12 mouse cellular contexts compared by ENCODE assay signal in genomic region chr1:126341806-126342205, GRCm38 (mm10).
A peak's percentile ranks its signal among the peaks of the same experiment; 100 is the strongest.
DNase-seq lines count a peak whose midpoint lies in the region; ATAC-seq and TF ChIP-seq lines count a peak whose summit lies in the region.
"Had no signal": no experiment of that assay in that cellular context is flagged by ENCODE, and none has a peak within 500 bp of the region (broad histone marks: within the 10 kb centered on the region; RNA-seq: fewer than 3 reads in every experiment).

No protein-coding gene starts in this region.

- no peaks in the 10 kb centered on the region for H3K4me1 ChIP-seq in hindbrain, postnatal 0 days (ENCODE audit: insufficient read depth, low read length)
- H3K4me1 ChIP-seq in hindbrain, embryonic 10.5 days (replicated peaks): no peaks in the 10 kb centered on the region
- H3K4me1 ChIP-seq in forebrain, postnatal 0 days (ENCODE audit: insufficient read depth): no peaks in the 10 kb centered on the region
- no peaks in the 10 kb centered on the region for H3K4me1 ChIP-seq in lung, postnatal 0 days (ENCODE audit: insufficient read depth, low read depth, low read length)

- no peaks in the 10 kb centered on the region for H3K36me3 ChIP-seq in hindbrain, postnatal 0 days (ENCODE audit: insufficient read depth, low read length)
- H3K36me3 ChIP-seq in hindbrain, embryonic 10.5 days: no peaks in the 10 kb centered on the region
- H3K36me3 ChIP-seq in forebrain, postnatal 0 days (ENCODE audit: insufficient read depth): no peaks in the 10 kb centered on the region
- no peaks in the 10 kb centered on the region for H3K36me3 ChIP-seq in lung, postnatal 0 days (ENCODE audit: insufficient read depth, low read length)

- no peak overlapping the region for H3K4me3 ChIP-seq in hindbrain, postnatal 0 days (ENCODE audit: low read length)
- H3K4me3 ChIP-seq in hindbrain, embryonic 10.5 days: no peak overlapping the region
- no peak overlapping the region for H3K4me3 ChIP-seq in forebrain, postnatal 0 days (ENCODE audit: low read depth, low read length)
- no peak overlapping the region for H3K4me3 ChIP-seq in lung, postnatal 0 days (ENCODE audit: low read depth, low read length)
- H3K4me3 ChIP-seq: erythroblast, embryonic 14.5 days had no signal

- no peaks in the 10 kb centered on the region for H3K27me3 ChIP-seq in hindbrain, postnatal 0 days (ENCODE audit: insufficient read depth, low read length)
- no peaks in the 10 kb centered on the region for H3K27me3 ChIP-seq in hindbrain, embryonic 10.5 days (ENCODE audit: insufficient read depth, poor library complexity, severe bottlenecking)
- no peaks in the 10 kb centered on the region for H3K27me3 ChIP-seq in forebrain, postnatal 0 days (ENCODE audit: insufficient read depth, low read length)
- no peaks in the 10 kb centered on the region for H3K27me3 ChIP-seq in lung, postnatal 0 days (replicated peaks; ENCODE audit: insufficient read depth, low read length)

- TF ChIP-seq EP300 in lung, postnatal 0 days (IDR thresholded peaks at IDR 0.05): no peak

- no peak overlapping the region for H3K4me2 ChIP-seq in hindbrain, postnatal 0 days (ENCODE audit: low read depth, low read length)
- H3K4me2 ChIP-seq in forebrain, postnatal 0 days (ENCODE audit: low read depth): no peak overlapping the region
- H3K4me2 ChIP-seq in lung, postnatal 0 days (replicated peaks; ENCODE audit: low read depth, low read length): no peak overlapping the region
- H3K4me2 ChIP-seq: lung, embryonic 14.5 days had no signal

- no peak for ATAC-seq in hindbrain, postnatal 0 days
- peak; percentile 85 for ATAC-seq in forebrain, postnatal 0 days
- ATAC-seq in lung, postnatal 0 days: peak; percentile 78

- peak; percentile 25 to 45 for DNase-seq in cerebellum, postnatal 25 days
- DNase-seq in cerebellum, adult 8-10 months: no peak
- DNase-seq in hindbrain, postnatal 0 days (ENCODE audit: low spot score): peak; percentile 49
- no peak for DNase-seq in hindbrain, embryonic 10.5 days (ENCODE audit: low spot score)
- DNase-seq in forebrain, postnatal 0 days: peak; percentile 54
- peak; percentile 54 for DNase-seq in lung, postnatal 0 days (ENCODE audit: low spot score)
- DNase-seq in testis, postnatal 14 days (ENCODE audit: low spot score): no peak
- DNase-seq in embryo, embryonic 11 days: no peak
- DNase-seq: B cell, adult 2 months; kidney, adult 18-20 months; lung, embryonic 14.5 days had no signal

- no peak overlapping the region for H3K27ac ChIP-seq in hindbrain, postnatal 0 days
- no peak overlapping the region for H3K27ac ChIP-seq in hindbrain, embryonic 10.5 days
- no peak overlapping the region for H3K27ac ChIP-seq in forebrain, postnatal 0 days (ENCODE audit: low read depth, low read length)
- H3K27ac ChIP-seq in lung, postnatal 0 days (ENCODE audit: low read length): no peak overlapping the region

- WGBS in hindbrain, postnatal 0 days: 49% methylated on average over 2 of the region's 2 CpGs
- WGBS in hindbrain, embryonic 10.5 days: 89% methylated on average over 2 of the region's 2 CpGs
- 48% methylated on average over 2 of the region's 2 CpGs for WGBS in forebrain, postnatal 0 days
- WGBS in lung, postnatal 0 days: 75% methylated on average over 2 of the region's 2 CpGs

- no peak overlapping the region for H3K9ac ChIP-seq in hindbrain, postnatal 0 days (replicated peaks; ENCODE audit: low read length)
- H3K9ac ChIP-seq in forebrain, postnatal 0 days: no peak overlapping the region
- H3K9ac ChIP-seq in lung, postnatal 0 days (replicated peaks; ENCODE audit: low read depth): no peak overlapping the region
- H3K9ac ChIP-seq: lung, embryonic 14.5 days had no signal

- no peaks in the 10 kb centered on the region for H3K9me3 ChIP-seq in hindbrain, postnatal 0 days (ENCODE audit: low read length)
- no peaks in the 10 kb centered on the region for H3K9me3 ChIP-seq in hindbrain, embryonic 10.5 days
- H3K9me3 ChIP-seq in forebrain, postnatal 0 days (ENCODE audit: low read length): no peaks in the 10 kb centered on the region
- H3K9me3 ChIP-seq in lung, postnatal 0 days (ENCODE audit: low read length): no peaks in the 10 kb centered on the region

- no peak for TF ChIP-seq CTCF in hindbrain, postnatal 0 days (IDR thresholded peaks at IDR 0.05; ENCODE audit: low read depth)
- TF ChIP-seq CTCF in forebrain, postnatal 0 days (IDR thresholded peaks at IDR 0.05; ENCODE audit: low read depth): no peak
- no peak for TF ChIP-seq CTCF in lung, postnatal 0 days (IDR thresholded peaks at IDR 0.05)

Comparison
In these comparisons a context has a peak if more than half of its experiments do, and no peak if none do; other contexts are left out.
1. DNase-seq: peak in cerebellum, postnatal 25 days (2 of 2), hindbrain, postnatal 0 days (single experiment), forebrain, postnatal 0 days (single experiment) and lung, postnatal 0 days (single experiment); none in cerebellum, adult 8-10 months (single experiment), hindbrain, embryonic 10.5 days (single experiment), testis, postnatal 14 days (single experiment) and embryo, embryonic 11 days (single experiment).